Mouse (Mus musculus) MEL (cell line): ENCODE data around the gene Chid1. TPM values are rescaled to one million over a fixed set of nuclear protein-coding genes. Genes with fewer than 3 reads are reported as not detected.

Experiments
- DNase-seq: peaks from one replicate; pipeline ENCODE4 v3.0.0; 2011; ENCODE audit warnings: low read depth, low spot score
- H3K27ac ChIP-seq: 2 replicates; pipeline ENCODE4 v1.5.1; 2012; ENCODE audit warnings: low read depth, mild to moderate bottlenecking, control low read depth, low read length, moderate library complexity; ENCODE audit not compliant: control insufficient read depth
- H3K27me3 ChIP-seq, 2 experiments: fragments of 150-350 bp in 1 of 2; sonication (generic) in 1 of 2; 2 replicates each; pipeline ENCODE4 v1.6.1; 2012; ENCODE audit warnings: low read length in 2 of 2, mild to moderate bottlenecking in 2 of 2, improper control_type of control experiment in 1 of 2, moderate library complexity in 1 of 2; ENCODE audit not compliant: insufficient read depth in 2 of 2, control insufficient read depth in 1 of 2
- H3K36me3 ChIP-seq, 2 experiments: 2 replicates each; pipeline ENCODE4 v1.6.1; 2012 to 2014; ENCODE audit warnings: low read length in 2 of 2, improper control_type of control experiment in 1 of 2, inconsistent platforms in 1 of 2, mild to moderate bottlenecking in 1 of 2; ENCODE audit not compliant: insufficient read depth in 2 of 2, control insufficient read depth in 1 of 2
- H3K4me1 ChIP-seq, 2 experiments: fragments of 150-350 bp in 1 of 2; sonication (generic) in 1 of 2; 2 replicates each; pipeline ENCODE4 v1.6.1; 2012; ENCODE audit warnings: low read length in 2 of 2, improper control_type of control experiment in 1 of 2, mild to moderate bottlenecking in 1 of 2; ENCODE audit not compliant: insufficient read depth in 2 of 2, control insufficient read depth in 1 of 2
- H3K4me3 ChIP-seq, 2 experiments: fragments of 150-350 bp in 1 of 2; sonication (generic) in 1 of 2; 2 replicates each; pipeline ENCODE4 v1.5.1; 2012; ENCODE audit warnings: low read depth in 2 of 2, low read length in 2 of 2, mild to moderate bottlenecking in 2 of 2, moderate library complexity in 2 of 2, control low read depth in 1 of 2, improper control_type of control experiment in 1 of 2; ENCODE audit not compliant: control insufficient read depth in 1 of 2, insufficient read depth in 1 of 2
- H3K79me2 ChIP-seq: 2 replicates; pipeline ENCODE4 v1.6.1; 2012; ENCODE audit warnings: mild to moderate bottlenecking, low read length, moderate library complexity; ENCODE audit not compliant: control insufficient read depth, poor library complexity, insufficient read depth
- H3K9ac ChIP-seq: 2 replicates; pipeline ENCODE4 v1.6.1; 2012; ENCODE audit warnings: low read depth, mild to moderate bottlenecking, control low read depth, low read length, moderate library complexity; ENCODE audit not compliant: control insufficient read depth, poor library complexity, severe bottlenecking
- H3K9me3 ChIP-seq: fragments of 150-350 bp; sonication (generic); replicated peaks from 2 replicates; pipeline ENCODE4 v1.6.1; 2012; ENCODE audit warnings: mild to moderate bottlenecking, low read length, improper control_type of control experiment, moderate library complexity; ENCODE audit not compliant: insufficient read depth
- CHD2 ChIP-seq: IDR thresholded peaks from 2 replicates; pipeline ENCODE4 v1.6.1; 2011; ENCODE audit warnings: low read length, improper control_type of control experiment
- CTCF ChIP-seq, 3 experiments: IDR thresholded peaks in 2 of 3; conservative IDR thresholded peaks in 1 of 3; 2 replicates each; pipeline ENCODE4 v1.5.1; 2011 to 2012; ENCODE audit warnings: low read length in 3 of 3, low read depth in 2 of 3, mild to moderate bottlenecking in 2 of 3, improper control_type of control experiment in 1 of 3, inconsistent platforms in 1 of 3, mixed read lengths in 1 of 3, moderate library complexity in 1 of 3; ENCODE audit not compliant: control insufficient read depth in 1 of 3, insufficient read depth in 1 of 3, poor library complexity in 1 of 3, severe bottlenecking in 1 of 3
- E2F4 ChIP-seq: IDR thresholded peaks from 2 replicates; pipeline ENCODE4 v1.6.1; 2011; ENCODE audit warnings: low read depth, low read length, improper control_type of control experiment, borderline replicate concordance
- GABPA ChIP-seq: IDR thresholded peaks from 2 replicates; pipeline ENCODE4 v1.6.1; 2012; ENCODE audit warnings: low read depth, mild to moderate bottlenecking, inconsistent platforms, low read length, improper control_type of control experiment, moderate library complexity
- GATA1 ChIP-seq: IDR thresholded peaks from 2 replicates; pipeline ENCODE4 v1.6.1; 2011; ENCODE audit warnings: low read depth, low read length, improper control_type of control experiment
- JUND ChIP-seq: IDR thresholded peaks from 2 replicates; pipeline ENCODE4 v1.6.1; 2011; ENCODE audit warnings: low read depth, mild to moderate bottlenecking, improper control_type of control experiment, low read length
- MAFK ChIP-seq: IDR thresholded peaks from 2 replicates; pipeline ENCODE4 v1.6.1; 2011; ENCODE audit warnings: low read depth, mild to moderate bottlenecking, low read length, improper control_type of control experiment, borderline replicate concordance
- MEF2A ChIP-seq: IDR thresholded peaks from 2 replicates; pipeline ENCODE4 v1.6.1; 2014; ENCODE audit warnings: low read depth, mild to moderate bottlenecking, inconsistent platforms, low read length, improper control_type of control experiment; ENCODE audit not compliant: poor library complexity, insufficient replicate concordance, severe bottlenecking; ENCODE audit errors: extremely low read depth
- MYB ChIP-seq: IDR thresholded peaks from 2 replicates; pipeline ENCODE4 v1.6.1; 2011; ENCODE audit warnings: mild to moderate bottlenecking, low read depth, low read length, improper control_type of control experiment
- MYC ChIP-seq: IDR thresholded peaks from 2 replicates; pipeline ENCODE4 v1.6.1; 2011; ENCODE audit warnings: low read depth, mild to moderate bottlenecking, low read length, improper control_type of control experiment, moderate library complexity
- NRF1 ChIP-seq: IDR thresholded peaks from 2 replicates; pipeline ENCODE4 v1.6.1; 2014; ENCODE audit warnings: low read depth, mild to moderate bottlenecking, inconsistent platforms, low read length, improper control_type of control experiment, moderate library complexity; ENCODE audit not compliant: poor library complexity, insufficient read depth, severe bottlenecking
- POLR2A ChIP-seq, 2 experiments: IDR thresholded peaks; 2 replicates each; pipeline ENCODE4 v1.6.1; 2011 to 2012; ENCODE audit warnings: low read length in 2 of 2, mild to moderate bottlenecking in 2 of 2, control low read depth in 1 of 2, improper control_type of control experiment in 1 of 2, low read depth in 1 of 2, moderate library complexity in 1 of 2; ENCODE audit not compliant: control insufficient read depth in 1 of 2, insufficient read depth in 1 of 2, poor library complexity in 1 of 2
- POLR2AphosphoS5 ChIP-seq: IDR thresholded peaks from 2 replicates; pipeline ENCODE4 v1.6.1; 2012; ENCODE audit warnings: low read depth, borderline replicate concordance, mild to moderate bottlenecking, inconsistent platforms, low read length, moderate library complexity, mixed read lengths
- RAD21 ChIP-seq: IDR thresholded peaks from 2 replicates; pipeline ENCODE4 v1.6.1; 2011; ENCODE audit warnings: mild to moderate bottlenecking, low read depth, low read length, improper control_type of control experiment
- TBP ChIP-seq: IDR thresholded peaks from 2 replicates; pipeline ENCODE4 v1.8.0; 2011; ENCODE audit warnings: low read depth, low read length, improper control_type of control experiment
- TCF12 ChIP-seq: IDR thresholded peaks from 2 replicates; pipeline ENCODE4 v1.6.1; 2014; ENCODE audit warnings: low read depth, mild to moderate bottlenecking, inconsistent platforms, low read length, improper control_type of control experiment, moderate library complexity
- USF1 ChIP-seq: IDR thresholded peaks from 2 replicates; pipeline ENCODE4 v1.6.1; 2014; ENCODE audit warnings: low read depth, mild to moderate bottlenecking, inconsistent platforms, low read length, improper control_type of control experiment, moderate library complexity
- USF2 ChIP-seq, 2 experiments: IDR thresholded peaks; 2 replicates each; pipeline ENCODE4 v1.6.1; 2011 to 2012; ENCODE audit warnings: improper control_type of control experiment in 2 of 2, low read length in 2 of 2, borderline replicate concordance in 1 of 2, inconsistent platforms in 1 of 2, low read depth in 1 of 2, mild to moderate bottlenecking in 1 of 2; ENCODE audit not compliant: insufficient read depth in 1 of 2
- ZKSCAN1 ChIP-seq: IDR thresholded peaks from 2 replicates; pipeline ENCODE4 v1.6.1; 2012; ENCODE audit warnings: low read depth, mild to moderate bottlenecking, inconsistent platforms, low read length, improper control_type of control experiment, moderate library complexity
- ZMIZ1 ChIP-seq: IDR thresholded peaks from 2 replicates; pipeline ENCODE4 v1.6.1; 2012; ENCODE audit warnings: low read depth, mild to moderate bottlenecking, inconsistent platforms, low read length, improper control_type of control experiment, moderate library complexity
- ZNF384 ChIP-seq: IDR thresholded peaks from 2 replicates; pipeline ENCODE4 v1.6.1; 2012; ENCODE audit warnings: low read depth, mild to moderate bottlenecking, inconsistent platforms, low read length, improper control_type of control experiment
- polyA plus RNA-seq, 2 experiments: library from polyadenylated mRNA; stranded (reverse) in 1 of 2; unstranded in 1 of 2; fragments of >175 nt in 1 of 2; fragments of >200 nt in 1 of 2; gene quantifications; 2 replicates each; pipeline versions ENCODE4 v1.2.1 to v1.2.4; 2012; ENCODE audit warnings: low replicate concordance in 2 of 2, low read depth in 1 of 2; ENCODE audit not compliant: insufficient read length in 2 of 2, insufficient read depth in 1 of 2, missing spikeins in 1 of 2
- total RNA-seq: library from RNA; depleted of rRNA; stranded (reverse); fragments of 300-350 nt; gene quantifications from 2 replicates; pipeline ENCODE4 v1.2.3, GENCODE M21; 2012

Gene Chid1
- total and polyA plus RNA-seq, 3 experiments, result 36.1 to 46.7 TPM; not detected in 1

DNA sequence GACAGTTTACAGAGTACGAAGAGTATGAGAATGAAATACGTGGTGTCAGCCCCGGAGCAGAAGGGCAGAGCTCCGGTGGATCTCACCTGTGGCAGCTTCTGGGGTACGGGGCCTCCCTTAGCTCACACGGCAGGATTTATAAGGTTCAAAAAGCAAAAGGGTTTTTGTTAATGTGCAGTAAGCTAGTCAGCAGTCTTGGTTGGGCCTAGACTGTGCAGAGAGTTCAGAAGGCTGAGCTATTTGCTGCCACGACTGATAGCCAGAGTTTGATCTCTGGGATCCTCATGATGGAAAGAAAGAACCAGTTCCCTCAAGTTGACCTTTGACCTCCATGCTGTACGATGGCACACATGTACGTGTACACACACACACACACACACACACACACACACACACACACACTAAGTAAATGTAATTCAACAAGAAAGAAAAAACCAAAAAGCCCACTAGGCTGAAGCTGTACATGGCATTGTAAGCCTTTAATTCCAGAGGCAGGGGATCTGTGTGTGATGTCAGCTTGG lies 29.7 kb upstream of the Chid1 start:
- no peak overlapping the region for H3K4me3 ChIP-seq
- TF ChIP-seq JUND (no peak), RAD21 (no peak), GABPA (no peak), E2F4 (no peak), NRF1 (no peak), USF2 (IDR thresholded peaks at IDR 0.05; ENCODE audit: borderline replicate concordance in 1 of 2, insufficient read depth in 1 of 2, low read depth in 1 of 2, low read length in 2 of 2) (no peak), CHD2 (no peak), GATA1 (no peak), TCF12 (no peak)
- H3K79me2 ChIP-seq, result peaks cover 36% of the 10 kb centered on the region
- H3K27ac ChIP-seq, result no peak overlapping the region
- H3K36me3 ChIP-seq, result peaks cover 0 to 8% of the 10 kb centered on the region in 2 experiments; a peak in 3 of 4 replicates
- DNase-seq, result no peak
- H3K9me3 ChIP-seq, result no peaks in the 10 kb centered on the region
- no peaks in the 10 kb centered on the region for H3K27me3 ChIP-seq
- H3K9ac ChIP-seq, result no peak overlapping the region
- peaks cover 0 to 7% of the 10 kb centered on the region in 2 experiments; a peak in 2 of 4 replicates for H3K4me1 ChIP-seq

DNA sequence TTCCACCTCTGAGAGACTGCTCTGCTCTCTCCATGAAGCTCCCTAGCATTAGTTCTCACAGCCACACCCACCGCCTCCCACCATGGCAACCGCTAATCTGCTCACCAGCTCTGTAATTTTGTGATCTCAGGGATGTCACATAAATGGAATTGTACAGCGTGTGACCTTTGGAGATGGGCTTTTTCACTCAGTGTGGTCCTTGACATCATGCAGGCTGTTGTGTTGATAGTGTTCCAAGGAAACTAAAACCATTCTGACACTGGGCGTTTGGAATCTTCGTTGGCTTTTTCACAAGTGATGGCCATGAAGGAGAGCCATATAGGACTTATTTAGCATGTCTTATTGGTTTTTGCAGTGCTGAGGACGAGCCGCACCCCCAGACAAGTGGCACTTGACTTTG lies 26.9 kb upstream of the Chid1 start:
- H3K4me1 ChIP-seq, result peaks cover 0 to 6% of the 10 kb centered on the region in 2 experiments; a peak in 1 of 4 replicates
- no peak overlapping the region for H3K27ac ChIP-seq
- no peak overlapping the region for H3K9ac ChIP-seq
- H3K36me3 ChIP-seq, result peaks cover 0 to 5% of the 10 kb centered on the region in 2 experiments; a peak in 3 of 4 replicates
- DNase-seq, result no peak
- no peaks in the 10 kb centered on the region for H3K27me3 ChIP-seq
- H3K79me2 ChIP-seq, result peaks cover 50% of the 10 kb centered on the region
- H3K9me3 ChIP-seq, result no peaks in the 10 kb centered on the region
- TF ChIP-seq MYB (no peak), ZNF384 (no peak), CTCF (IDR thresholded peaks at IDR 0.05 in 2 of 3, conservative IDR thresholded peaks at IDR 0.05 in 1 of 3; ENCODE audit: control insufficient read depth in 1 of 3, insufficient read depth in 1 of 3, low read depth in 2 of 3, low read length in 3 of 3, poor library complexity in 1 of 3, severe bottlenecking in 1 of 3) (no peak), E2F4 (no peak)
- no peak overlapping the region for H3K4me3 ChIP-seq

DNA sequence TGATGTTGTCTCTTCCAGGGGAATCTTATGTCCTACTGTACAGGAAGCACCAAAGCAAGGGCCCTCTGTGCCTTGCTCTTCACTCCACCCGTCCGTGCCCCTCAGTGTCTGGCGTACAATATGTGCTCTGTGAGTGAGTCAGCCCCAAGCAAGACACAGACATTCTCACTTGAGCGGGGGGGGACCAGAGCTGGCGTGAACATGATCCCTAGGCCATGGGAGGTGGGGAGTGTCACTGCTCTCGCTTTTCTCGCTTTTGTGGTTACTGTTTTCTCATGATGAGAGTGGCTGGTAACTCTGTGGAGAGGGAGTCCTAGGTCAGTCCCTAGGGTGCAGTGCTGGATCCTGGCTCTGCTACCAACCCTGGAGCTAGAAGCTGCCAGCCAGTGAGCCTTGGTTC lies 24.9 kb upstream of the Chid1 start:
- peaks cover 15 to 22% of the 10 kb centered on the region in 2 experiments for H3K4me1 ChIP-seq
- H3K9me3 ChIP-seq, result no peaks in the 10 kb centered on the region
- H3K36me3 ChIP-seq, result peaks cover 0 to 20% of the 10 kb centered on the region in 2 experiments; a peak in 3 of 4 replicates
- no peak overlapping the region for H3K27ac ChIP-seq
- no peak overlapping the region for H3K9ac ChIP-seq
- DNase-seq, result no peak
- no peaks in the 10 kb centered on the region for H3K27me3 ChIP-seq
- TF ChIP-seq ZMIZ1, result no peak
- TF ChIP-seq E2F4, result no peak
- no peak for TF ChIP-seq USF1
- no peak for TF ChIP-seq POLR2A (IDR thresholded peaks at IDR 0.05; ENCODE audit: control insufficient read depth in 1 of 2, insufficient read depth in 1 of 2, low read depth in 1 of 2, low read length in 2 of 2, poor library complexity in 1 of 2)
- TF ChIP-seq RAD21, result no peak
- TF ChIP-seq MEF2A, result no peak
- no peak for TF ChIP-seq ZKSCAN1
- no peak for TF ChIP-seq MYB
- TF ChIP-seq ZNF384, result no peak
- no peak for TF ChIP-seq MAFK
- no peak for TF ChIP-seq POLR2AphosphoS5
- TF ChIP-seq MYC, result no peak
- no peak for TF ChIP-seq NRF1
- TF ChIP-seq CTCF (IDR thresholded peaks at IDR 0.05 in 2 of 3, conservative IDR thresholded peaks at IDR 0.05 in 1 of 3; ENCODE audit: control insufficient read depth in 1 of 3, insufficient read depth in 1 of 3, low read depth in 2 of 3, low read length in 3 of 3, poor library complexity in 1 of 3, severe bottlenecking in 1 of 3), result no peak
- no peak for TF ChIP-seq TBP
- H3K79me2 ChIP-seq, result peaks cover 50% of the 10 kb centered on the region
- H3K4me3 ChIP-seq, result no peak overlapping the region
